Mouse (Mus musculus) embryo, embryonic 10.5 days (tissue): ENCODE results near the gene Olfr373.

Experiments
- DNase-seq: peaks from one replicate; pipeline ENCODE4 v3.0.0-alpha.2; 2015; ENCODE audit warnings: low spot score

Olfr373 gene

GRCm38 (mm10) chr8:72133507-72133906 lies 50.5 kb downstream of the Olfr373 start:
- no peak for DNase-seq

GRCm38 (mm10) chr8:72134756-72135445 lies 51.9 kb downstream of the Olfr373 start, which contains the start of gene Tpm4:
TSS of gene Tpm4 (plus strand) at chr8:72134975.
- peak; percentile 81 for DNase-seq

GRCm38 (mm10) chr8:72135446-72136301 lies 52.7 kb downstream of the Olfr373 start:
- DNase-seq, result peak; percentile 73

- DNase-seq, result peak; percentile 93
Observed at GRCm38 (mm10) chr8:72136302-72136978, 53.5 kb downstream of the Olfr373 start.

- no peak for DNase-seq
Observed at GRCm38 (mm10) chr8:72137431-72137830, 54.5 kb downstream of the Olfr373 start.

- DNase-seq, result no peak
Observed at GRCm38 (mm10) chr8:72138456-72138855, 55.5 kb downstream of the Olfr373 start.

- no peak for DNase-seq
Observed at GRCm38 (mm10) chr8:72143256-72143824, 60.4 kb downstream of the Olfr373 start.

- DNase-seq, result no peak
Observed at GRCm38 (mm10) chr8:72144345-72144975, 61.5 kb downstream of the Olfr373 start.

GRCm38 (mm10) chr8:72145511-72145910 lies 62.5 kb downstream of the Olfr373 start:
- DNase-seq, result no peak

GRCm38 (mm10) chr8:72146056-72146455 lies 63.1 kb downstream of the Olfr373 start:
- DNase-seq, result no peak

- no peak for DNase-seq
Observed at GRCm38 (mm10) chr8:72146556-72146955, 63.6 kb downstream of the Olfr373 start.

GRCm38 (mm10) chr8:72147266-72147665 lies 64.3 kb downstream of the Olfr373 start:
- no peak for DNase-seq

GRCm38 (mm10) chr8:72149056-72149455 lies 66.1 kb downstream of the Olfr373 start:
- no peak for DNase-seq

GRCm38 (mm10) chr8:72151418-72152078 lies 68.6 kb downstream of the Olfr373 start:
- no peak for DNase-seq
